Mouse (Mus musculus) forebrain, embryonic 14.5 days (tissue): ENCODE measurements around the gene Slc25a29. TPM values are rescaled to one million over a fixed set of nuclear protein-coding genes. Genes with fewer than 3 reads are reported as not detected.

Source experiments
- ATAC-seq: fragments of 200-750 bp; cut with Nextera tagmentation; 2 replicates; pipeline ENCODE4 v1.8.0; 2017; ENCODE audit warnings: mild to moderate bottlenecking, moderate library complexity
- DNase-seq: peaks from one replicate; pipeline ENCODE4 v3.0.0-alpha.2; 2015; ENCODE audit warnings: low spot score
- H3K27ac ChIP-seq: fragments of 300-500 bp; sonication (generic); 2 replicates; pipeline ENCODE4 v1.5.1; 2014; ENCODE audit warnings: low read depth, mild to moderate bottlenecking, control low read depth, low read length, moderate library complexity
- H3K27me3 ChIP-seq: fragments of 300-500 bp; sonication (generic); replicated peaks from 2 replicates; pipeline ENCODE4 v1.6.1; 2014; ENCODE audit warnings: low read length, control low read depth, mixed read lengths; ENCODE audit not compliant: control insufficient read depth, insufficient read depth
- H3K36me3 ChIP-seq: fragments of 300-500 bp; sonication (generic); 2 replicates; pipeline ENCODE4 v1.6.1; 2014; ENCODE audit warnings: low read length, control low read depth; ENCODE audit not compliant: control insufficient read depth, insufficient read depth
- H3K4me1 ChIP-seq: fragments of 300-500 bp; sonication (generic); 2 replicates; pipeline ENCODE4 v1.6.1; 2014; ENCODE audit warnings: antibody characterized with exemption, low read length, control low read depth; ENCODE audit not compliant: control insufficient read depth, insufficient read depth
- H3K4me2 ChIP-seq: fragments of 300-500 bp; sonication (generic); 2 replicates; pipeline ENCODE4 v1.6.1; 2014; ENCODE audit warnings: mild to moderate bottlenecking, control low read depth, low read length
- H3K4me3 ChIP-seq: fragments of 300-500 bp; sonication (generic); 2 replicates; pipeline ENCODE4 v1.5.1; 2014; ENCODE audit warnings: low read depth, low read length, control low read depth
- H3K9ac ChIP-seq: fragments of 300-500 bp; sonication (generic); 2 replicates; pipeline ENCODE4 v1.6.1; 2014; ENCODE audit warnings: mild to moderate bottlenecking, low read length, control low read depth, moderate library complexity
- H3K9me3 ChIP-seq: fragments of 300-500 bp; sonication (generic); replicated peaks from 2 replicates; pipeline ENCODE4 v1.6.1; 2016; ENCODE audit warnings: low read length, control low read depth, mixed read lengths; ENCODE audit not compliant: control insufficient read depth
- WGBS: fragments of 180-500 bp; shearing (Covaris S2); extraction: QIAGEN DNeasy Blood & Tissue Kit; methylation state at CpG from one replicate; pipeline ENCODE4 v1.1.7; 2014; 5-methylcytosine and 5-hydroxymethylcytosine counted together
- polyA plus RNA-seq: library from polyadenylated mRNA; unstranded; fragments of >200 nt; fragmentation: Nextera tagmentation; extraction: Ambion mirVana; gene quantifications from 2 replicates; pipeline ENCODE4 v1.2.1, GENCODE M21; 2014

Slc25a29 gene
- 21.7 and 23.4 TPM in 2 replicates for polyA plus RNA-seq

GRCm38 (mm10) chr12:108835840-108836409 is at the start of gene Slc25a29, which contains the start of gene Slc25a47:
TSS of gene Slc25a29 (minus strand) at chr12:108835883.
TSS of gene Slc25a47 (plus strand) at chr12:108836046.
- under 1% methylated on average over 52 of the region's 53 CpGs for WGBS

DNA sequence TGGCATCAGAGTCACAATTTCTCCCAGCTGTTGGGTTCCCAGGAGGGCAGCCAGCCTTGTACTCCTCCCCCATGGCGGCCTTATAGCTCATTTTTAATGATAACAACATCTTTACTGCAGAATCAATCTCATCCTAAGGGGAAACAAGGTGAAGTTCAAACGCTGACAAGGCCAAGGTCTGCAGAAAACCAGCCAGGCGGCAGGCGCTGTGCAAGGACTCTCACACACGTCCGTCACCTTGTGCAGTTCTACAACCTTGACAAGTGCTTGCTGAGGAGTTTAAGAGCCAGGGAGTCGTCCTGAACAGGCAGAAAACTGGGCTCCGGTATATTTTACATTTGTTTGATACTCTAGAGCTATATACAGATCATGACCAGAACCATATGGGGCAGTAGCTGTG is 47.1 kb upstream of the Slc25a29 start:
- ATAC-seq (no peak), DNase-seq (no peak)
- Histone ChIP-seq H3K4me3 (no peak overlapping the region), H3K36me3 (peaks cover 94% of the 10 kb centered on the region), H3K27me3 (no peaks in the 10 kb centered on the region), H3K27ac (no peak overlapping the region), H3K4me2 (no peak overlapping the region), H3K9ac (no peak overlapping the region), H3K9me3 (no peaks in the 10 kb centered on the region), H3K4me1 (no peaks in the 10 kb centered on the region)
- 92% methylated on average over 8 of the region's 8 CpGs for WGBS

More at GRCm38 (mm10) chr12:108835840-108836409, at the start of gene Slc25a29, which contains the start of gene Slc25a47:
- Histone ChIP-seq H3K9me3 (no peaks in the 10 kb centered on the region), H3K9ac (peak within 1 kb of the TSS; percentile 81), H3K27ac (peak within 1 kb of the TSS; percentile 52), H3K27me3 (no peaks in the 10 kb centered on the region), H3K36me3 (peaks cover 4% of the 10 kb centered on the region), H3K4me2 (peak within 1 kb of the TSS; percentile 95), H3K4me3 (peak within 1 kb of the TSS; percentile 74), H3K4me1 (peaks cover 22% of the 10 kb centered on the region)
- ATAC-seq = peak; percentile 99
- DNase-seq = peak; percentile 98

DNA sequence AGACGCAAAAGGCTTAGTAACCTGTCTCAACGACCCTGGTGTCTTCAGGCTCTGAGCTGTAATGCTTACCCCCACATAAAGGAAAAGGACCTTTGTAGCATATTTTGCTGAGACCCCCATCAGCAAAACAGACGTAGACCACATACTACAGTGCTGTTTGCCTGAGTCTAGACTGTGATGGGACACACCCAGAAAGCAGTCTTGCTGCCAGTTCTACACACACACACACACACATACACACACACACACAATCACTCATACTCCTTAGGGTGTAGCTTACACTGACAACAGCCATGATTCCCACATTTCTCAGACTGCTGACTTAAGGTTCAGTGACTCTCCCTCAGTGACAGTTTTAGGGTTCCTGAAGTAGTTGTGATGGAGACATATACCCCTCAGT is 45.5 kb upstream of the Slc25a29 start:
- no peak overlapping the region for H3K27ac ChIP-seq
- no peak overlapping the region for H3K4me3 ChIP-seq
- H3K9me3 ChIP-seq = no peaks in the 10 kb centered on the region
- WGBS = 92% methylated on average over 3 of the region's 3 CpGs
- no peak overlapping the region for H3K9ac ChIP-seq
- H3K36me3 ChIP-seq = peaks cover 87% of the 10 kb centered on the region
- no peak for ATAC-seq
- H3K4me1 ChIP-seq = no peaks in the 10 kb centered on the region
- no peak overlapping the region for H3K4me2 ChIP-seq
- no peaks in the 10 kb centered on the region for H3K27me3 ChIP-seq
- no peak for DNase-seq

- Histone ChIP-seq H3K9ac (no peak overlapping the region), H3K4me3 (no peak overlapping the region), H3K36me3 (peaks cover 85% of the 10 kb centered on the region), H3K27ac (no peak overlapping the region), H3K4me2 (no peak overlapping the region), H3K4me1 (no peaks in the 10 kb centered on the region), H3K9me3 (no peaks in the 10 kb centered on the region), H3K27me3 (no peaks in the 10 kb centered on the region)
- ATAC-seq (no peak), DNase-seq (no peak)
- 90% methylated on average over 5 of the region's 5 CpGs for WGBS
These were observed 44.9 kb upstream of the Slc25a29 start for GRCm38 (mm10) chr12:108880606-108881005.

GRCm38 (mm10) chr12:108879138-108879537 is 43.5 kb upstream of the Slc25a29 start:
- Histone ChIP-seq H3K36me3 (peaks cover 85% of the 10 kb centered on the region), H3K4me3 (no peak overlapping the region), H3K27ac (no peak overlapping the region), H3K4me2 (no peak overlapping the region), H3K9ac (no peak overlapping the region), H3K9me3 (no peaks in the 10 kb centered on the region), H3K27me3 (no peaks in the 10 kb centered on the region), H3K4me1 (no peaks in the 10 kb centered on the region)
- ATAC-seq (no peak), DNase-seq (no peak)
- WGBS = 92% methylated on average over 4 of the region's 4 CpGs

DNA sequence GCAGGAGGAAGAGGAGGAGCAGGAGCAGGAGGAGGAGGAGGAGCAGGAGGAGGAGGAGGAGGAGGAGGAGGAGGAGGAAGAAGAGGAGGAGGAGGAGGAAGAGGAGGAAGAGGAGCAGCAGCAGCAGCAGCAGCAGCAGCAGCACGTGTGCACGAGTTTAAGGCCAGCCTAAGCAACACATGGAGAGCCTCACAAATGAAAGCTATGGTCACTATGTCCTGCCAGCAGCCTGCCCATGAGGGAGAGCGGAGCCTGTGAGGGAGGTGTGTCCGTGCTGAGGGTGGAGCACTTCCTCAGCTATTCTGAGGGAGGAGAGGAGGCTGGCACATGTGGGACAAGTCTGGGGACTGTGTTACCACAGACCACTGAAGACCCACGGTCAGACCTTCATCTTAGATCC is 37.4 kb upstream of the Slc25a29 start:
- Histone ChIP-seq H3K4me2 (no peak overlapping the region), H3K9ac (no peak overlapping the region), H3K4me3 (no peak overlapping the region), H3K9me3 (no peaks in the 10 kb centered on the region), H3K27me3 (no peaks in the 10 kb centered on the region), H3K27ac (no peak overlapping the region), H3K4me1 (no peaks in the 10 kb centered on the region), H3K36me3 (peaks cover 76% of the 10 kb centered on the region)
- 79% methylated on average over 5 of the region's 5 CpGs for WGBS
- ATAC-seq (no peak), DNase-seq (no peak)

- peak; percentile 4 for DNase-seq
- H3K27ac ChIP-seq = no peak overlapping the region
- H3K9me3 ChIP-seq = no peaks in the 10 kb centered on the region
- no peaks in the 10 kb centered on the region for H3K27me3 ChIP-seq
- 86% methylated on average over 2 of the region's 2 CpGs for WGBS
- H3K36me3 ChIP-seq = peaks cover 84% of the 10 kb centered on the region
- ATAC-seq = no peak
- H3K9ac ChIP-seq = no peak overlapping the region
- H3K4me1 ChIP-seq = no peaks in the 10 kb centered on the region
- no peak overlapping the region for H3K4me3 ChIP-seq
- no peak overlapping the region for H3K4me2 ChIP-seq
These were observed 33.9 kb upstream of the Slc25a29 start for GRCm38 (mm10) chr12:108869575-108869974.

DNA sequence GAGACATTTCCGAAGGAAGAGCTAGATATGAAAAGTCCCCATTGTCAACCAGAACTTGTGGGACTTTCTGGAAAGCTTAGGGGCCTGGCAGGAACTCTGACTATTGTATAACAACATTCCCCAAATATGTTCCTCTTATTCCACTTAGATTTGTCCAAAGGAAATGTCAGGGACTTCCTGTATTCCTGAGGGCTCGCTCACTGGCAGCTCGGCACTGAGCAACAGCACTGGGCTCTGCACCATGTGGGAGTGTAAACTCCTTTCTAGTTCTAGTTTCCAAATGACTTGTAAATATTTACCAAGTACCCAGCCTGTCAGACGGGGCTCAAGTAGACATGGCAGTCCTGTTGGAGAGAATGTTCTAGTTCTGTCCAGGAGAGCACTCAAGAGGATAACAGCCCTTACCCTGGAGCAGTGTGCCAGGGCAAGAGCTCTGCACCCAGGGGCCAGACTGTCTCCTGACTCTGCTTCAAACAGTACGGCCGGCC is 29.4 kb upstream of the Slc25a29 start:
- DNase-seq = no peak
- H3K27me3 ChIP-seq = no peaks in the 10 kb centered on the region

GRCm38 (mm10) chr12:108858486-108858885 is 22.8 kb upstream of the Slc25a29 start:
- no peak overlapping the region for H3K4me2 ChIP-seq
- no peak overlapping the region for H3K9ac ChIP-seq
- H3K27ac ChIP-seq = no peak overlapping the region
- no peaks in the 10 kb centered on the region for H3K4me1 ChIP-seq
- H3K36me3 ChIP-seq = peaks cover 50% of the 10 kb centered on the region
- H3K9me3 ChIP-seq = no peaks in the 10 kb centered on the region
- no peak overlapping the region for H3K4me3 ChIP-seq
- DNase-seq (no peak), ATAC-seq (no peak)
- WGBS = 81% methylated on average over 5 of the region's 5 CpGs
- H3K27me3 ChIP-seq = no peaks in the 10 kb centered on the region

More for the DNA sequence above, 29.4 kb upstream of the Slc25a29 start:
- no peaks in the 10 kb centered on the region for H3K9me3 ChIP-seq
- H3K4me1 ChIP-seq = no peaks in the 10 kb centered on the region
- WGBS = 93% methylated on average over 6 of the region's 6 CpGs
- no peak overlapping the region for H3K4me2 ChIP-seq
- no peak overlapping the region for H3K9ac ChIP-seq
- H3K4me3 ChIP-seq = no peak overlapping the region
- no peak overlapping the region for H3K27ac ChIP-seq
- peaks cover 99% of the 10 kb centered on the region for H3K36me3 ChIP-seq
- no peak for ATAC-seq
